19 mouse cellular contexts compared by ENCODE assay signal in the genomic region with DNA sequence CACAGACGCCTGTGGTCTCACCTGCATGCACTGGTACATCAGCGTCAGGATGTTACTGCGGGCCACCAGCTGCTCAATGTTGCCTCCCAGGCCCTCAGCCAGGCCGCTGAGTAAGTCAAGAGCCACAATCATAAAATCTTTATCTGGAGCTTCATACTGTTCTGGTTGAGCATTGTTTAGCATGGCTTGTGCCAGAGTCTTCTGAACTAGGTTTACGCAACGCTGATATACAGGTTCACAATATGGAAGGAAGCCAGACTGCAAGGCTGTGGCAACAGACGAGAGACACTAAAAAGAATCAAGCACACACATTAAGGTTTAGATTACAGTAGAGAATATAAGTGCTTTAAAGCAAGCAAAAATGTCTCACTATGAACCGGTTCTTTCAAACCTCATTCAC. TPM values are rescaled to one million over a fixed set of nuclear protein-coding genes. Genes with fewer than 3 reads are reported as not detected.
DNase-seq lines count a peak whose midpoint lies in the region; TF ChIP-seq lines count a peak whose summit lies in the region.
"Had no signal": no experiment of that assay in that cellular context is flagged by ENCODE, and none has a peak within 500 bp of the region (broad histone marks: within the 10 kb centered on the region; RNA-seq: fewer than 3 reads in every experiment).

No protein-coding gene starts in this region.

- 0 out of 2 replicates have a peak overlapping the region, but pooled peaks have one; percentile 1 for H3K27ac ChIP-seq in layer of hippocampus, adult 2 months
- H3K27ac ChIP-seq: embryonic facial prominence, embryonic 12.5 days; embryonic facial prominence, embryonic 15.5 days; forebrain, embryonic 12.5 days; forebrain, embryonic 15.5 days; gastrocnemius, adult 2 months; hindbrain, embryonic 12.5 days; hindbrain, embryonic 15.5 days had no signal

- H3K4me3 ChIP-seq in layer of hippocampus, adult 2 months = no peak overlapping the region
- H3K4me3 ChIP-seq: embryonic facial prominence, embryonic 12.5 days; embryonic facial prominence, embryonic 15.5 days; forebrain, embryonic 12.5 days; forebrain, embryonic 15.5 days; gastrocnemius, adult 2 months; hindbrain, embryonic 12.5 days; hindbrain, embryonic 15.5 days had no signal

- DNase-seq in adrenal gland, postnatal 10 days = peak; percentile 25
- DNase-seq in adrenal gland, postnatal 36 days = no peak
- no peak for DNase-seq in layer of hippocampus, adult 2 months (ENCODE audit: low spot score in 2 of 2)
- DNase-seq in layer of hippocampus, postnatal 25 days (ENCODE audit: extremely low spot score in 1 of 2, low spot score in 1 of 2) = no peak
- DNase-seq in urinary bladder, postnatal 14 days (ENCODE audit: low spot score) = peak; percentile 16
- DNase-seq in urinary bladder, postnatal 36 days (ENCODE audit: low spot score in 2 of 2) = no peak
- DNase-seq: adrenal gland, adult 8-10 months; cerebellum, adult 11 months; cerebellum, adult 2 months; cerebellum, adult 9-11 months; cerebellum, postnatal 25 days; gastrocnemius, adult 2 months; gastrocnemius, postnatal 14 days had no signal

- no peak for TF ChIP-seq CTCF in layer of hippocampus, adult 2 months (conservative IDR thresholded peaks at IDR 0.05)

RNA-seq across cellular contexts. Expression of a gene that starts 40.0 kb away (rescaled TPM):
- 10 to 100 TPM; 40.6 to 50.8 TPM for total RNA-seq in adrenal gland, postnatal 10 days (2021)
- 10 to 100 TPM; 47.1 to 51.0 TPM for total RNA-seq in adrenal gland, postnatal 36 days (2021)
- total RNA-seq in layer of hippocampus, adult 2 months (2021) = 10 to 100 TPM; 37.7 to 44.8 TPM
- total RNA-seq in layer of hippocampus, postnatal 25 days (2021) = 10 to 100 TPM; 33.7 to 39.7 TPM

Comparison
In these comparisons a context has a peak if more than half of its experiments do, and no peak if none do; other contexts are left out.
1. DNase-seq: peak in adrenal gland, postnatal 10 days (single experiment) and urinary bladder, postnatal 14 days (single experiment); none in adrenal gland, postnatal 36 days (0 of 2), layer of hippocampus, adult 2 months (0 of 2), layer of hippocampus, postnatal 25 days (0 of 2) and urinary bladder, postnatal 36 days (0 of 2).